Mouse (Mus musculus) B cell, adult 2 months (primary cell): ENCODE measurements around the gene Egflam.

Source experiments
- DNase-seq, 2 experiments: peaks; one replicate each; pipeline ENCODE4 v3.0.0; 2022

The Egflam gene

DNA sequence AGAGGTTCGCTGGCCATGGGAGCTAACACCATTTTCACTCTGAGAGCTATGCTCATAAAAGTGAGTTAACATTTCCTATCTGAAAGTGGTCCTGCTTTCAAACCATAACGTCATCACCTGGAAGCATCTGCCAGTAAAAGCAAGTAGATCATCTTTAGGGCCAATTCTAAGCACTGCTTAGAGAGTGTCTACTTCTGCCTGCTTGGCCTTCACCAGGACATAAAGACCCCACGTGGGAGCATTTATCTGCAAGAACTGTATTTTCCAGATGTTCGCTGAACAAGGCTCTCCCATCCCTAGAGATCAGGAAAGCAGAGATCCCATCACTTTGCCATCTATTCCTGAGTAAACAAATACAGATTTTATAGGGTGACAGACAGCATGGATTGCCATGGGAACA, 108.2 kb downstream of the Egflam start:
- no peak for DNase-seq

DNA sequence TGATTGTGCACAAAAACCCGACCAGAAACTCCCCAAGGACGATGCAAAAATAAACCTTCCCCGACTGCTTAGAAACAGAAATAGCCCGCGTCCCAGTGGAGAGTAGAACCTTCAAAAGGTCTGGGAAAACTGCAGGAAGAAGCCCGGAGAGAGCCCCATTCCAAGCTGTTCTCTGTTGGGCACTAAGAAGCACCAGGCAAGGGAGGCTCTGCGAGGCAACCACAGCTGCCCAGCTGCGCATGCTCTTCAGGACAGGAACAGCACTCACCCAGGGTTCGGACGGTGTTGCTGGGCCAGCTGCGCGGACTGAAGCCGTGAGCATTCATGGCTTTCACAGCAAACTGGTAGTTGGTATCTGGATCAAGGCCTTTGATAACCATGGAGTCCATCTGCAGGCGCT, 108.7 kb downstream of the Egflam start:
- no peak for DNase-seq

DNA sequence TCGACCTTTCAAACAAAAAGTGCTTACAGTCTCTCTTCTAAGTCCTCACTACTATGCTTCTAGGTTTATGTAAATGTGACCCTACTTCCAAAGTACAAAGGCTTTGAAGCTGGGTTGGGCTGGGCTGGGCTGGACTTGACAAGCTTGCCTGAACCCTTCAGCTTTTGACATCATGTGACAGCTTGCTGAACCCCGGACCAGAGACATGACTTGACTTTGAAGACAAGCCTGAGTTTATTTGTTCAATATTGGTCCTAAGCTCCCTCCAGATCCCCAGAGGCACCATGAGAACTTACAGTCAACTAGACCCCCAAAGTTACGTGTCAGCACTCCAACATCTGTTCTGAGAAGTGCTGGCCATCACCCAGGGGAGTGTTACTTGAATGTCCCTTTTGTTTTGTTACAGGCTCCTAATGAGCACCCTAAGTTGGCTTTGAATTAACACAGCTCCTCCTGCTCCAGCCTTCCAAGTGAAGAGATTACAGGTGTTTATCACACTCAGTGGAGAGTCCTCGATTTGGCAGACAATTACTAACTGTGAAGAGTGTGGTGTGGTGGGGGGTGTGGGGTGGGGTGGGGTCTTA, 109.3 kb downstream of the Egflam start:
- DNase-seq = no peak

DNA sequence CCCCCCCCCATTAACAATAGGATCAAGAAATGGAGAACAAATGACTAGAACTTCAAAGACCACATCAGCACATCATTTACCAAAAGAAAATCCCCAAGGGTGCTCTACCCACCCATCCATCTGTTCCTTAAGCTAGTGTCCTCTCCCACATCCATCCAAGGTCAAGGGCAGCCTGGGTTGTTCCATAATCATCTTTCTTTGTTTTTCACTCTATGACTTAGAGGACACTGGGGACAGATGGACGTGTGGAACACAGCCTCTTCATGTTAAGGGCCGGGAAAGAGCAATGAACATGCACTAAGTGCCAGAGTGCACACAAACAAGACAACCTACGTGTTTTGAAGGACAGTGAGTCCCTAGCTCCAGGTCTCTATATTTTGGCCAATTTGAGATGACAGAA, 110.3 kb downstream of the Egflam start:
- no peak for DNase-seq

DNA sequence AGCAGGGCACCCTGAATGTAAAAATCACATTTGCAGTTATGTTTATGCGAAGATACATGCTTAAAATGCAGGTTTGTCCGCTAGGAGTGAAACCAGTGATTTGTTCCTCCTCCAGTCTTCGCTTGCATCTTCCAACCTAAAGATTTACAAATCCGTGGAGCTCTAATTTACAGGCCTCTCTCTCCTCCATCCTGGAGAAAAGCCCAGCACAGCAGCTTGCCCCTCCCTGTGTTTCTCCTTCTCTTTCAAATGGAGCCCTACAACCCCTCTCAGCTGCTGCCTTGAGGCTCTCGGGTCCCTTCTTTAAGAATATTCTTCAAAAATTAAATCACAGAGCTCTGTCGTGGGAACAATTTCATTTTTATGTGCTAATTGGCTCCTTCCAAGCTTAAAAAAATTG, 116.6 kb downstream of the Egflam start:
- no peak for DNase-seq

DNA sequence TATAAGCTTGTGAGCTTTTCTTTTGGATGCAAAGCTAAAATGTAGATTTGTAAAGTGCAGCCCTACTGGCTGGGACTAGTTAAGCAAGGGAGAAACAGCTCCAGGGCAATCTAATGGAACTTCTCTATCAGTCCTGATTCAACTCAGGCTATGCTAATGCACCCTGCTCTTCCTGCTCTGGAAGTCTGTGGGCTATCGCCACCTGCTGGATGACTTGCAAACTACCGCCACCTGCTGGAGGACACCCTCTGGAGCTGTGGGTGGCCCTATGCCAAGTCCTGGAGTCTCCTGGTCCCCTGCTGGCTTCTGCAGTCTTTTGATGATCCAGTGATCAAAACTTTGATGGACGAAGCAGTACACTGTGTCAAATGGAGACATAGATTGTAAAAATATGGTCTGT, 134.4 kb downstream of the Egflam start:
- peak; percentile 63 to 65 for DNase-seq

DNA sequence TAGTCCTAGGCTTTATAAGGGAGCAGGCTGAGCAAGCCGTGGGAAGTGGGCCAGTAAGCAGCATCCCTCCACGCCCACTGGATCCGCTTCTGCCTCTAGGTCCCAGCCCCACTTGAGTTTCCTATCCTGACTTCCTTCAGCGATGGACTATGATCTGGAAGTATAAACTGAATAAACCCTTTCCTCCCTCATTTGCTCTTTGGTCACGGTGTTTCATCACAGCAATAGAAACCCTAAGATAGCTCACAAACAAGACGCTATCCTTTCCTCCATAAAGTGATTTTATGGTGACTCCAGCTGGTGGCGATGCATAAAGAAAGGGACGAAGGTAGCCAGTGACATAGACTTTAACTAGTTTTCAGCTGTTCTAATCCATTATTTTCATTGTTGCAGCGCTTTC, 134.9 kb downstream of the Egflam start:
- no peak for DNase-seq

DNA sequence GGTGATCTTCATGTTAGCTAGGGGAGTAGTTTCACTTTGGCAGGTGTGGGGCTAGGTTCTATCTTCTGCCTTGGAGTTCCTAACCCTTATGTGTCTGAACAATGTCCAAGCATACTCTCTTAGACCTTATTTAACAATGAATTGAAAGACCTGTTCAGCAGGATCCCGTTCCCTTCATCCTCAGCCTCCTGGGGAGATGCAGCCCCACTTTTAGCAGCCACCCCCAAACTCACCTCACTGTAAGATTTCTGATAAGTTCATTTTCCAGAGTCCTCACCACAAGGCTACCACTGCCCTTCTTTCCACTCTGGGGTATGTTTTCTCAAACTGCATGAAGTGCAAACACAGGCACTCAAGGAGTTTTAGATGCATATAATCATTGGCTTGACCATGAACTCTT, 136.8 kb downstream of the Egflam start:
- DNase-seq = no peak

DNA sequence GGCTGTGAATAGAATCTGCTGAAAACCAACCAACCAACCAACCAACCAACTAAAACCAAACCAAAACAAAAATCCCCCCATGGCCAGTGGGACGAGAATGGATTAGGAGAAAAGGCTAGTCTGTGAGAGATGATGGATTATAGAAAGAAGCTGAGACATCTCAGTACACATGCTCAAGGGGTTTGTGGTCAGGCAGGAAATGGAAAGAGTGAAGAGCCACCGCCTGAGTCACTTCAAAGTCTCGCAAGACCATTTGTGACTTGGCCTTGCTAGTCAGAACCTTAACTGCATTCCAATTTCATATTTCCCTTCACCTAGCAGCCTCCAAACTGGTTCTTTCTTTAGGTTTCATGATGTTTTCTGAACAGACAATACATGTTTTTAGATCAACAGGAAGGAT, 141.6 kb downstream of the Egflam start:
- DNase-seq = no peak

DNA sequence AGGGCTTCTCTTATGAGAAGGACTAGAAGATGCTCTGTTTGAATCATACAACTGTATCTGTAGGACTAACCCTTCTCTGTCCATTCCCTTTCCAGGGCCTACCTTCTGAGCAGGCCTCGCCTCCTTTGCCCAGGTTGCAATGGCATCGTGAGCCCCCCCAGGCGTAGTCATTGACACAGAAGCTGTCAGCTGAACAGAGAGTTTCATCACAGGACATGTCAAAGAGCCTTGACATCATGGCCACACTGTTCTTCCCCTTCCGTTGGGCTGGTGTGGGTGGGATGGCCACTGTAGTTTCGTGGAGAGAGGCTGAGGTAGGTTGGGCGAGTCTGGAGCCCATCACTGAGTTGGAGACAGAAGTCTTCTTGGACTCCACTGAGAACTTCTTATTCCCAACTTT, 144.9 kb downstream of the Egflam start:
- DNase-seq = no peak

DNA sequence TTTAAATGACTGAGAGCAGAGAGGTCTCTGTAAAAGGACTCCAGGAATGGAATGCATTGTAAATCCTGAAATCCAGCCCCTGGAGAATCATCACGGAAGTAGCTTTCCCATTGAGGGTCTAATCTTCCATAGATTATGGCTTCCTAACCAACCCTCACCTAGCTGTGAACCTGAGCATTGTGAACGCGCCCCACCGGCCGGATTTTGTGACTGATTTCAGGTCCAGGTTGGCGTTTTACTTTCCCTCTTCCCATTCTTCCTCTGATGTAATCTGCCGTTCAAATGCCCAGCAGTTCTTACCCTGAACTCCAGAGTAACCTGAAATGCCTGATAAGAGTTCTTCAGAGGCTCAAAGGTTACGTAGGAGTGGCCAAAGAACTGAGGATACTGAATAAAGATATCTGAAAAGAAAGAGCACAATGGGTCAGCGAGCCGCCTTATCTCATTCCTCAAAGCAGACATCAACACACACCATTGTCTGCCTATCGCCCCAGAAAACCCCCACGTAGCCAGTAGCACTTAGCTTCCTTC, 146.0 kb downstream of the Egflam start:
- no peak for DNase-seq

DNA sequence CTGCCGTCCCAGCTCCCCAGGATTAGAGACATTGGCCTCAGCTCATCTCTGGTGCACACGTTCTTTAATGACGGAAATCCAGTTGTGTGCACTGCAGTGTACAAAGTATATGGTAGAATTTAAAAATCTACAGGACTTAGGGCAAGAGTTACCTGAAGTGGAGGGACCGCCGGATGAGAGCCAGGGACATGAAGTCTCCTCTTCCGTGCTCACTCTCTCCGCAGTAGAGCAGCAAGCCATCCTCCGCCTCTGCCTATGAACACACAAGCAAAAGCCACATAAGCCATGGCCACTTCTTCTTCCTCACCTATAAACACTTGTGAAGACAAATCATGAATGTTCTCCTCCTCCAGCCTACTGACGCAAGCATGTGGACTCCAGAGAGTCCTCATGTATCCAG, 147.2 kb downstream of the Egflam start:
- no peak for DNase-seq

DNA sequence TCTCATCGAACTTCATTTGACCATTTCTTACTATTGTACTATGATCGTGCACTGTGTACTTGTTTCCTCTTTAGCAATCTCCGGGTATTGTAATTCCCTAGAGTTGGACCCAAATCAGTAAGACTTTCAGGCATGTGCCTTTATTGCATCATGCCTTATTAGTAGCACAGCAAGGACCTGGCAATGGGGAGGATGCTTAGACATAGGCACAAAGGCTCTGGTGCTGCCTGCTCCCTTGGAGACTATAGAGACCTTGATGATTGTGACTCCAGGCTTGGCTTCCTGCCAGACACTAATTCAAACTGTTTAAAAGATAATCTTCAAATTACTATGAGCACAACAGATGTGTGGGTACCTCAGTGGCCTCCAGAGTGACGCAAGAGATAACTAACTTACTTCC, 149.0 kb downstream of the Egflam start:
- no peak for DNase-seq

DNA sequence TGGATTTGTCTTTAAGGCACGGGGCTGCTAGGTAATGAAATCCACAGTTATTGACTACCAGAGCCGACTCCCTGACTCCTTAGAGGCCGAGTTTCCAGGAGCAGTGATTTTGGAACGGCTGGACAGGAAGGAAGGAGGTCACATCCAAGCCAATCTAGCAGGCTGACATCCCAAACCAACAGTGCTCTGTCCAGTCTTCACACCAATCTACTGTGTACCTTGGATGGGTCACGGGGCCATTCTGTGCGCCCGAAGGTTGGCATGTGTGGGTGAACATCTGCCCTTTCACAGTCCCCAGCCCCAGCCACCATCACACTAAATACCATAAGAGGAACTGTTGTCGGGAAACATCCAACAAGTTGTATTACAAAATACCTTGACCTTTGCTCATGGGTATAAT, 150.9 kb downstream of the Egflam start:
- no peak for DNase-seq

DNA sequence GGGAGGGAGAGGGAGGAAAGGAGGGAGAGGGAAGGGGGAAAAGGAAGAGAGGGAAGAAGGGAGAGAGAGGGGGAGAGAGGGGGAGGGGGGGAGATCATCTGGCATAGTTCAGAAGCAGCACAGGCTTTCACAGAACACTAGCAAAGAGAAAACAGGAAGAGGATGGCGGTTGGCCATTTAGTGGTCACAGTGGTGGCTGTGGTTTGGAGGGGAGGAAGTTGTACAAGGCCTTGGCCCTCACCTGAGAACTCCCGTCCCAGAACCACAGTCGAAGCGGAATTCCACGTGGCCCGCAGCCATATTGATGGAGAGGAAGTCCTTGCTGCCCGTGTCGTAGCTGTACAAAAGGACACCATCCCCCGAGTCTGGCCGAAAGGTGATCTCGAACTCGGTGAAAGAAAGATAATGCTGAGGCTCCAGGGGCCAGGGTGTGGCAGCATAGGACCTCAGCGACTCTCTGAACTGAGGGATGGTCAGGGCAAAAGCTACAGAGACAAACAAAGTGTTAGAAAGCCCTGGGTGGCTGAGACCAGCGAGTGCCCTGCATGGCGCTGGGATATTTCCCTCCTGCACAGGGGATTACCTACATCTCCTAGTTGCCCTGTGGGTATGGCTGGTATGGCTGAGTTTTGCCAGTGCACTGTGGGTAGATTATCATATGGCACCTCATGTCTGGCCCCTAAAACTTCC, 155.9 kb downstream of the Egflam start:
- no peak for DNase-seq

DNA sequence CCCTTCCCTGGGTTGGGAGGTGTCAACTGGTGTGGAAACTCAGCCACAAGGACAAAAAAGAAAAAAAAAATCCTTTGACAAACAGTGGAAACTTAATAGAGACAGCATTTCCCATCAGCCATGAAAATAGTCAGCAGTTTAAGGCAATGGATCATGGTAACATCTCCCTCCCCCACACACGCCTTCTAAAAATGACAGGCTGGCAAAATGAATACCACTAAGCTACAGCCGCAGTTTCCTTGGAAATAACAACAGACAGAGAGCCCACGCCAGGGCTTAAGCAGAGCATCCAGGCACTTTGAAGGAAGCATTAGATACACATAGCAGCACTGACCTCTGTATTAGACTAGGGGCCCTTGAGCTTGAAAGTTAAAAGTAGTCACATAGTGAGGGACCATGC, 157.2 kb downstream of the Egflam start:
- DNase-seq = no peak

DNA sequence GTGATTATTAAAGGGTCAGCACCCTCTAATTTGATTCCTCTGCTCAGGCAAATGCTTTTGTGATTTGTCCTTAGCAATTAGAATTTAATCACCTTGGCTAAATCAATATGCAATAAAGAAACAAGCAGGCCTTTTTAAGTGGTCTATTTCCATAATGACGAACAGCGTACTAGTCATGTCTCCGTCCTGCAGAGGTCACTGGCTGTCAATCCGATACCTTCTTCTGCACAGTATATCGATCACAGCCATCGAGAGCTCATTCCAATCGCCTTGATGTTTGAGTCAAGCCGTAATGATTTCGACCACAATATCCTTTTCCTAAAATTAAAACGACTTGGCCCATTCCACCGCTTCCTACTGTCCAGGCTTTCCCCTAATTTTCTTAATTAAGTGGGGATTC, 158.3 kb downstream of the Egflam start:
- no peak for DNase-seq

DNA sequence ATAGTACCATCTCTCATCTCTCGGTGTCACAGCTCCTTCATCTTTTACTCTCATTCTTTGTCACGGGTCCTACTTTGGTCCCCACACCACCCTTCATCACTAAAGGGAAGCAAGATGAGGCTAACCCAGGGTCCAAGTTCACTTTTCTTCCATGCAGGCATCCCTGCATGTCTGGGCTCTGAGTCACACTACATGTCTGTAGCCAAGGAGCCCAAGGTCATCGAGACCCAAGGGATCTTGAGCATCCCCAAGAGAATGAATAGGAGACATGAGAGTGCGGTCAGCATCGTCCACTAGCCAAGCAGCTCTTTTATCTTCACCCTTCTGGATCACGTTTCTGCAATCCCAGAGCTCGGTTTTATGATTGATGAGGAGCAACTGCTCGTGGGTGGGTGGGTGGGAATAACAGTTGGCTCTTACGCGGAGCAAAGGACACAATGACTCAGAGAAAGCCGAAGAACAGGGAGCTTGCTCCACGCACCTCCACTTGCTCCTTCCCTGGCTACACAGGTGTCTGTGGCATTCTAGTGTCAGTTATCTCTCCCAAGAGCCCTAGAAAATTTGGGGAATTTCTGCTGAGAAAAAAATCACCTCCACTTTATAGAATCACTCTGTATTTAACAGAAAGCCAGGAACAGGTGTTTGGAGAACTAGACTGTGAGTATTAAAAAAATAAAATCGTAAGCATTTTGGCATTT, 164.7 kb downstream of the Egflam start:
- DNase-seq = no peak

DNA sequence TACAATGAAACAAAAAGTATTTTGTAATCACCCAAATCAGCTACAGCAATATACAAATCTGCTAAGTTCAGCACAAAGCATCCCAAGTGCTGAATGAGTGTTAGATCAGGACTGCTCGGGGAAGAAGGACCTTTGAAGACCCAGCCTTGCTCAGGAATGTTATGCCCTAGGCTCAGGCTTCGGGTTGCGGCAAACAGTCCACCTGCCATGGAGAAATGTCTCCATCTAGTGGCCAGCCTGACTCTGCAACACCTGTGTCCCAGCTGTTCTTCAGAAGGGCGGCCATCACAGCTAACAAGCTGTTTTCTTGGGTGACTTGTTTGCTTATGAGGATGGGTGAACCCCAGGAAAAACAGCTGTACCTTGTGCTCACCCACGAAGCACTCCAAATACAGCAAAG, 172.0 kb downstream of the Egflam start:
- peak; percentile 83 to 84 for DNase-seq

DNA sequence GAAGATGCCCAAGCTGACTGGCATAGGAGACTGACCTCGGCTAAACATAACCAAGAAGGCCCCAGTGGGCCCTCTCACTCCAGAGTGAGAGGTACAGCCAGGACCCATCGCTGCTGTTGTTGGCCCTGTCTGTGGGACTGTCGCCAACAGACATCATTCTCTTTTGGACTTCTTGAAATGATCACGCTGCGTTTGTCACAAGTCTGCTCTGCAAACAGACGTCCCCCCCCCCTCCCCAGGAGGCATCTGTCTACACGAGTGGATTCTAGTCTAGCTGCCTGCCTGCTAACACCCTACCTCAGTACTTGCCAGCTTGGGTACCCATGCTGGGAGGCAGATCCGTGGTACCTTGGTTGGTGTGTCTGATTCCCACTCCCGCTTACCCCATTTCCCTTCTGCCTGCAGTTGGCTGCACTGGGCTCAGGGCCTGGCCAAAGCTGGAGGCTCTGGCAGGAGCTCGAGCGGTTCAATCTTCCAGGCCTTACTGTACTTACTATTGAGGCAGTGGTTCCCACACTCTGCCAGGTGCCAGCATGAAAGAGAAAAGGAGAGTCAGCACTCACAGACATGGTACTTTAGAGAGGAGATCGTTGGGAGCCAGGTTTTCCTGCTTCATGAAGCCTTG, 173.9 kb downstream of the Egflam start:
- DNase-seq = no peak

DNA sequence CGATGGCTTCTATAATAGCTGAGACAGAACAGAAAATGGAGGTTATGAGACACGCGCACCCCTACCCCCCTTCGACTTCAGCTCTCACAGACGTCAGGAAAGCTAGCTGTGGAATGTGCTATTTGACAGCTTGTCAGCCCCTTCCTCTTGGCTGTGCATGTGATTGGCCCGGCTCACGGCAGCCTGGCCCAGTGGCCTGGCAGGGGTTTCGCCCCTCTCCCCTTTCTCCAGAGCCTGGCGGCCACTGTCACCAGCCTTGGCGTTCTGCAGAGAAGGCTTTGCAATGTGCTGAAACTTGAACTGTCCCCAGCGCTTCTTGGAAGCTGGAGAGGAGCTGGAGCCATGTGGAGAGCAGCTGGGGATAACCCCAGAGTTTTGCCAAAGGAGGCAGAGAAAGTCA, 175.4 kb downstream of the Egflam start:
- no peak for DNase-seq

DNA sequence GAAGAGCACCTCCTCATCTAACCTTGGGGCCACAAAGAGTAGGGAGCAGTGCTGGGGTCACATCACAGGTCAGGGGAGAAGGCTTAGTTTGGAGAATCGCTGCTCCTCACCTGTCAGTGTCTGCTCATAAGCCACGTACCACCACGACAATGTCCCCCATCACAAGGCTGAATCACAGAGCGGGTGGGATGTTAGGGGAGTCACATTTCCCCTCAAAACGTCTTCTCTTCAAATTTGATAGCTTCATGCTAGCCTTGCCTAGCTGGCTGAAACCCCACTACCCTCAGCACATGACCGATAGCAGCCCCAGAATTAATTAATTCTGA, 181.0 kb downstream of the Egflam start:
- no peak for DNase-seq

DNA sequence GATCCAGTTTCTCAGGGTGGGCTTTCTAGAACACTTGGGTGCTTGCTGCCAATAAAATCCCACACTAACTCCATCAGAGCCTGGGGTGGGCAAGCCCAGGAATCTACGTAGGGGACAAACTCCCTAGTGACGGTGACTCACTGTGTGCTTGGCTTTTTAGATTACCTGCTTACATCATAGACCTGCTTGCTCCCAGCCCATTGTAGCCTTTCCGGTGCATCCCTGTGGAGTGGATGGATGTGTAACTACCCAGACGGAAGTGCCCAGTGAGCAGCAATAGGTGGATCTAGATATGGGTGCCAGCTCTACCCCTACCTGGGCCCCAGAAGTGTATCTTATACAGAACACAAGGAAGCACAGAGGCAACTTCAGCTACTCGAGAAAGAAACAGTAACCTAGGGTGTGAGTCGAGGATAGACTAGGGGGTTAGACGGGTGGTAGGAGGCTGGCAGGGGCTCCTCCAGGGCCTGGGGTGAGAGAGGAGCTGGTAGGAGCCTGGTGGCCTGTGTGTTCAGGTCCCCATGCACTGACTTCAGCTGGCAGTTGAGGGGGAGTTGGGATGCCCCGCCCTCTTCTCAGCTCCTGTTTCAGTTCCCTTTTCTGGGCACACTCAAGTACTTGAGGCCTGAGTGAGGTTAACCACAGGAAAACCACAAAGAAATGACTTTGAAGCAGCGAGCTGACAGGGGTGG, 181.5 kb downstream of the Egflam start:
- peak; percentile 86 to 88 for DNase-seq
